Comparison of ENCODE assay signal across 8 mouse cellular contexts in the genomic region with DNA sequence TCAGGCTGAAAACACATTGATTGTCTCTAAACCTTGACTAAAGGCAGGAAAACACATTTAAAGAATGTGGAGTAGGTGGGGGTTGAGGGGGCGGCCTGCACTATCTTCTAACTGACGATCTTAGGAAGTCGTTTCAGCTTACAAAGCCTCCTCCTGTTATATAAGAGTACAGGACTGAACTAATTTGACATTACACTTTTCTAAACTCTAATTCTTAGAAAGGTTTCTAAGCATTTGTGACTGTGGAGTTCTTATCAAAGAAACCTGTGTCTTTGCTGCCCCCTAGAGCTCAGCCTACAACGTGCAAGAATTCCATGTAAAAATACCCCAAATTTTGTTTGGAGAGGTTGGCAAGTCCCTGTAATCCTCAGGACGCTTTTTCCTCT. TPM values are rescaled to one million over a fixed set of nuclear protein-coding genes. Genes with fewer than 3 reads are reported as not detected.
DNase-seq lines count a peak whose midpoint lies in the region; ATAC-seq and TF ChIP-seq lines count a peak whose summit lies in the region.

No protein-coding gene starts in this region.

- H3K36me3 ChIP-seq in thymus, adult 2 months (ENCODE audit: control insufficient read depth, insufficient read depth, low read length) = no peaks in the 10 kb centered on the region
- H3K36me3 ChIP-seq in heart, embryonic 14.5 days (ENCODE audit: control insufficient read depth, insufficient read depth, low read length) = no peaks in the 10 kb centered on the region
- H3K36me3 ChIP-seq in kidney, embryonic 16.5 days (ENCODE audit: insufficient read depth, low read length) = no peaks in the 10 kb centered on the region
- H3K36me3 ChIP-seq in limb, embryonic 14.5 days (ENCODE audit: control insufficient read depth, insufficient read depth, low read length) = no peaks in the 10 kb centered on the region
- H3K36me3 ChIP-seq in myocyte (ENCODE audit: control insufficient read depth, insufficient read depth) = no peaks in the 10 kb centered on the region

- TF ChIP-seq CTCF in thymus, adult 2 months (IDR thresholded peaks at IDR 0.05; ENCODE audit: borderline replicate concordance, control insufficient read depth, extremely low read depth, insufficient read depth, low read length, poor library complexity) = no peak

- H3ac ChIP-seq in myocyte (ENCODE audit: control insufficient read depth, insufficient read length) = no peak overlapping the region

- WGBS in thymus, adult 2 months = 13% methylated on average over 5 of the region's 5 CpGs
- WGBS in heart, embryonic 14.5 days = 3% methylated on average over 5 of the region's 5 CpGs
- WGBS in kidney, embryonic 16.5 days = 8% methylated on average over 5 of the region's 5 CpGs
- 8% methylated on average over 5 of the region's 5 CpGs for WGBS in limb, embryonic 14.5 days

- no peaks in the 10 kb centered on the region for H3K79me2 ChIP-seq in myocyte (ENCODE audit: control insufficient read depth, insufficient read depth)

- DNase-seq in thymus, postnatal 4 days = peak; percentile 30
- DNase-seq in thymus, adult 2 months = no peak
- DNase-seq in embryo, embryonic 9.5 days (ENCODE audit: extremely low spot score) = peak; percentile 66
- DNase-seq in limb, embryonic 14.5 days (ENCODE audit: low spot score) = peak; percentile 83
- no peak for DNase-seq in natural killer cell, adult 2 months (ENCODE audit: low spot score in 2 of 2)

- H3K27me3 ChIP-seq in thymus, adult 2 months (ENCODE audit: control insufficient read depth, insufficient read depth, low read length) = no peaks in the 10 kb centered on the region
- no peaks in the 10 kb centered on the region for H3K27me3 ChIP-seq in heart, embryonic 14.5 days (ENCODE audit: control insufficient read depth, insufficient read depth, low read length)
- peaks cover 3% of the 10 kb centered on the region; the same call in 1 of the 2 replicates for H3K27me3 ChIP-seq in kidney, embryonic 16.5 days (ENCODE audit: insufficient read depth, low read length)
- no peaks in the 10 kb centered on the region for H3K27me3 ChIP-seq in limb, embryonic 14.5 days (ENCODE audit: control insufficient read depth, insufficient read depth, low read length)
- H3K27me3 ChIP-seq in myocyte (ENCODE audit: control insufficient read depth, insufficient read depth, insufficient read length) = no peaks in the 10 kb centered on the region

- H3K27ac ChIP-seq in thymus, adult 2 months (ENCODE audit: control insufficient read depth, insufficient read depth, low read length) = no peak overlapping the region
- H3K27ac ChIP-seq in heart, embryonic 14.5 days (replicated peaks in 1 of 2; ENCODE audit: control insufficient read depth in 1 of 2, insufficient read depth in 1 of 2, low read depth in 2 of 2, low read length in 2 of 2) = no peak overlapping the region
- H3K27ac ChIP-seq in kidney, embryonic 16.5 days (ENCODE audit: low read length) = no peak overlapping the region
- H3K27ac ChIP-seq in limb, embryonic 14.5 days (replicated peaks; ENCODE audit: low read depth, low read length) = no peak overlapping the region

- no peak overlapping the region for H3K4me3 ChIP-seq in thymus, adult 2 months (ENCODE audit: control insufficient read depth, insufficient read depth, low read length)
- H3K4me3 ChIP-seq in heart, embryonic 14.5 days (ENCODE audit: control insufficient read depth in 1 of 2, insufficient read depth in 1 of 2, low read depth in 1 of 2, low read length in 2 of 2) = peak overlapping the region in 1 of 2 experiments; percentile 8; a peak in 2 of 4 replicates
- H3K4me3 ChIP-seq in kidney, embryonic 16.5 days (ENCODE audit: low read length) = peak overlapping the region; percentile 11; the same call in 1 of the 2 replicates
- 0 out of 2 replicates have a peak overlapping the region, but pooled peaks have one; percentile 17 for H3K4me3 ChIP-seq in limb, embryonic 14.5 days (replicated peaks; ENCODE audit: low read length)
- H3K4me3 ChIP-seq in myocyte = no peak overlapping the region

- no peaks in the 10 kb centered on the region for H3K9me3 ChIP-seq in heart, embryonic 14.5 days (ENCODE audit: control insufficient read depth, low read length)
- no peaks in the 10 kb centered on the region for H3K9me3 ChIP-seq in kidney, embryonic 16.5 days (ENCODE audit: low read length)
- H3K9me3 ChIP-seq in limb, embryonic 14.5 days (ENCODE audit: control insufficient read depth, low read length) = no peaks in the 10 kb centered on the region

- peak overlapping the region; percentile 57 for H3K4me2 ChIP-seq in heart, embryonic 14.5 days (ENCODE audit: low read length)
- H3K4me2 ChIP-seq in kidney, embryonic 16.5 days (replicated peaks; ENCODE audit: low read depth, low read length) = peak overlapping the region; percentile 45
- peak overlapping the region; percentile 38 for H3K4me2 ChIP-seq in limb, embryonic 14.5 days (replicated peaks; ENCODE audit: low read depth, low read length, severe bottlenecking)
- H3K4me2 ChIP-seq in myocyte (ENCODE audit: low read depth) = peak overlapping the region; percentile 10

- no peak for ATAC-seq in heart, embryonic 14.5 days (ENCODE audit: insufficient number of reproducible peaks, insufficient read depth, low FRiP score, low read depth)
- ATAC-seq in kidney, embryonic 16.5 days (ENCODE audit: low FRiP score, low TSS enrichment) = no peak
- ATAC-seq in limb, embryonic 14.5 days (ENCODE audit: low FRiP score, low read depth) = peak; percentile 34; the same call in 1 of the 2 replicates

- no peak for TF ChIP-seq POLR2A in thymus, adult 2 months (IDR thresholded peaks at IDR 0.05; ENCODE audit: control insufficient read depth, extremely low read depth, insufficient read depth, low read length, poor library complexity)
- TF ChIP-seq POLR2A in limb, embryonic 14.5 days (IDR thresholded peaks at IDR 0.05; ENCODE audit: borderline replicate concordance, extremely low read depth, insufficient read depth, insufficient read length) = no peak
- no peak for TF ChIP-seq POLR2A in myocyte (IDR thresholded peaks at IDR 0.05; ENCODE audit: insufficient read length, low read depth)

- no peaks in the 10 kb centered on the region for H3K4me1 ChIP-seq in thymus, adult 2 months (replicated peaks; ENCODE audit: control insufficient read depth, insufficient read depth, low read length)
- no peaks in the 10 kb centered on the region for H3K4me1 ChIP-seq in heart, embryonic 14.5 days (ENCODE audit: control insufficient read depth in 2 of 2, insufficient read depth in 2 of 2, low read length in 2 of 2)
- no peaks in the 10 kb centered on the region for H3K4me1 ChIP-seq in kidney, embryonic 16.5 days (ENCODE audit: insufficient read depth, low read length)
- H3K4me1 ChIP-seq in limb, embryonic 14.5 days (ENCODE audit: control insufficient read depth, insufficient read depth, low read length) = no peaks in the 10 kb centered on the region

- 0 out of 2 replicates have a peak overlapping the region, but pooled peaks have one; percentile 5 for H3K9ac ChIP-seq in heart, embryonic 14.5 days (ENCODE audit: low read length)
- H3K9ac ChIP-seq in kidney, embryonic 16.5 days (replicated peaks; ENCODE audit: low read length) = no peak overlapping the region
- no peak overlapping the region for H3K9ac ChIP-seq in limb, embryonic 14.5 days (ENCODE audit: low read depth, low read length, severe bottlenecking)

TF ChIP-seq in myocyte, 11 proteins besides CTCF, POLR2A, EP300 and RAD21:
- TF ChIP-seq MYOD1 (IDR thresholded peaks at IDR 0.05; ENCODE audit: control insufficient read depth in 1 of 3, insufficient read length in 2 of 3, low read depth in 2 of 3) (no peak), POLR2AphosphoS2 (IDR thresholded peaks at IDR 0.05; ENCODE audit: insufficient read length, low read depth) (no peak), MAX (IDR thresholded peaks at IDR 0.05; ENCODE audit: low read depth) (no peak), TCF3 (IDR thresholded peaks at IDR 0.05; ENCODE audit: insufficient read length, low read depth) (no peak), SRF (IDR thresholded peaks at IDR 0.05; ENCODE audit: control insufficient read depth, insufficient read length, low read depth) (no peak), E2F4 (IDR thresholded peaks at IDR 0.05; ENCODE audit: insufficient read depth) (no peak), USF1 (IDR thresholded peaks at IDR 0.05; ENCODE audit: low read depth) (no peak), REST (IDR thresholded peaks at IDR 0.05; ENCODE audit: insufficient read depth, insufficient read length) (no peak), TCF12 (IDR thresholded peaks at IDR 0.05; ENCODE audit: insufficient read depth, poor library complexity, severe bottlenecking) (no peak), CEBPB (IDR thresholded peaks at IDR 0.05; ENCODE audit: insufficient read depth, poor library complexity, severe bottlenecking) (no peak), MYOG (IDR thresholded peaks at IDR 0.05; ENCODE audit: control insufficient read depth in 1 of 3, insufficient read depth in 1 of 3, insufficient read length in 2 of 3, low read depth in 2 of 3) (no peak)

RNA-seq across cellular contexts. Expression of a gene that starts 24.1 kb away (rescaled TPM):
- 0.15 TPM in 1 of 2 replicates, not detected in the other for polyA plus RNA-seq in thymus, adult 2 months (2012; rRNA removed)
- not detected in 2 replicates for polyA plus RNA-seq in heart, embryonic 14.5 days (2014; fragmentation: Nextera tagmentation; extraction: Ambion mirVana)
- not detected in 2 replicates for polyA plus RNA-seq in kidney, embryonic 16.5 days (2015; fragmentation: Nextera tagmentation; extraction: Ambion mirVana)
- 0.13 and 0.19 TPM in 2 replicates for polyA plus RNA-seq in limb, embryonic 14.5 days (2012; rRNA removed)
- not detected in 2 replicates for polyA plus RNA-seq in limb, embryonic 14.5 days (2014; fragmentation: Nextera tagmentation; extraction: Ambion mirVana)
- polyA plus RNA-seq in myocyte (2012; fragmentation: generic; extraction: Trizol) = not detected

RNA-seq across cellular contexts. Expression of a gene that starts 54.4 kb away (rescaled TPM):
- 13.8 and 15.2 TPM in 2 replicates for polyA plus RNA-seq in thymus, adult 2 months (2012; rRNA removed)
- 0.04 TPM in 1 of 2 replicates, not detected in the other for polyA plus RNA-seq in heart, embryonic 14.5 days (2014; fragmentation: Nextera tagmentation; extraction: Ambion mirVana)
- polyA plus RNA-seq in kidney, embryonic 16.5 days (2015; fragmentation: Nextera tagmentation; extraction: Ambion mirVana) = 0.06 and 0.18 TPM in 2 replicates
- 8.3 and 14.1 TPM in 2 replicates for polyA plus RNA-seq in limb, embryonic 14.5 days (2012; rRNA removed)
- 3.8 and 4.3 TPM in 2 replicates for polyA plus RNA-seq in limb, embryonic 14.5 days (2014; fragmentation: Nextera tagmentation; extraction: Ambion mirVana)
- 0.02 TPM for polyA plus RNA-seq in myocyte (2012; fragmentation: generic; extraction: Trizol)

Comparison
In these comparisons a context has a peak if more than half of its experiments do, and no peak if none do; other contexts are left out.
1. DNase-seq: peak in thymus, postnatal 4 days (single experiment), embryo, embryonic 9.5 days (single experiment) and limb, embryonic 14.5 days (single experiment); none in thymus, adult 2 months (single experiment) and natural killer cell, adult 2 months (0 of 2).
2. H3K4me3 ChIP-seq: peak in kidney, embryonic 16.5 days (single experiment) and limb, embryonic 14.5 days (single experiment); none in thymus, adult 2 months (single experiment) and myocyte (single experiment).
3. Peak in every context shown above with its lines, with median percentiles within 50 percentile points of each other: H3K4me2 ChIP-seq.